Mouse (Mus musculus) midbrain, postnatal 0 days (tissue): Measurements from ENCODE around the gene G6pc2. TPM values are rescaled to one million over a fixed set of nuclear protein-coding genes. Genes with fewer than 3 reads are reported as not detected.
A peak's percentile ranks its signal among the peaks of the same experiment; 100 is the strongest.

Source experiments
- ATAC-seq: fragments of 200-750 bp; cut with Nextera tagmentation; 2 replicates; pipeline ENCODE4 v1.8.0; 2017; ENCODE audit warnings: moderate number of reproducible peaks, mild to moderate bottlenecking, moderate TSS enrichment, moderate library complexity; ENCODE audit not compliant: low FRiP score
- DNase-seq: peaks from one replicate; pipeline ENCODE4 v3.0.0-alpha.2; 2015; ENCODE audit warnings: low spot score
- H3K27ac ChIP-seq: fragments of 300-500 bp; sonication (generic); 2 replicates; pipeline ENCODE4 v1.5.1; 2014; ENCODE audit warnings: low read depth, mild to moderate bottlenecking, low read length, mixed read lengths
- H3K27me3 ChIP-seq: fragments of 300-500 bp; sonication (generic); 2 replicates; pipeline ENCODE4 v1.6.1; 2014; ENCODE audit warnings: low read length, control low read depth, mixed read lengths; ENCODE audit not compliant: insufficient read depth
- H3K36me3 ChIP-seq: fragments of 300-500 bp; sonication (generic); 2 replicates; pipeline ENCODE4 v1.6.1; 2014; ENCODE audit warnings: low read length, control low read depth, mixed read lengths; ENCODE audit not compliant: insufficient read depth
- H3K4me1 ChIP-seq: fragments of 300-500 bp; sonication (generic); 2 replicates; pipeline ENCODE4 v1.6.1; 2014; ENCODE audit warnings: mild to moderate bottlenecking, control low read depth, antibody characterized with exemption, low read length, mixed read lengths; ENCODE audit not compliant: insufficient read depth
- H3K4me2 ChIP-seq: fragments of 300-500 bp; sonication (generic); 2 replicates; pipeline ENCODE4 v1.6.1; 2014; ENCODE audit warnings: low read depth, mild to moderate bottlenecking, low read length, mixed read lengths; ENCODE audit not compliant: poor library complexity, severe bottlenecking
- H3K4me3 ChIP-seq: fragments of 300-500 bp; sonication (generic); 2 replicates; pipeline ENCODE4 v1.5.1; 2014; ENCODE audit warnings: low read depth, mild to moderate bottlenecking, low read length, moderate library complexity
- H3K9ac ChIP-seq: fragments of 300-500 bp; sonication (generic); replicated peaks from 2 replicates; pipeline ENCODE4 v1.6.1; 2014; ENCODE audit warnings: mild to moderate bottlenecking, low read length, moderate library complexity, mixed read lengths; ENCODE audit not compliant: poor library complexity, severe bottlenecking
- H3K9me3 ChIP-seq: fragments of 300-500 bp; sonication (generic); 2 replicates; pipeline ENCODE4 v1.6.1; 2016; ENCODE audit warnings: low read length, control low read depth
- CTCF ChIP-seq: IDR thresholded peaks from 2 replicates; pipeline ENCODE4 v1.5.1; 2016; ENCODE audit warnings: antibody characterized with exemption, mild to moderate bottlenecking
- WGBS: fragments of 180-500 bp; shearing (Covaris S2); extraction: QIAGEN DNeasy Blood & Tissue Kit; methylation state at CpG from one replicate; pipeline ENCODE4 v1.1.7; 2014; 5-methylcytosine and 5-hydroxymethylcytosine counted together
- polyA plus RNA-seq: library from polyadenylated mRNA; unstranded; fragments of >200 nt; fragmentation: Nextera tagmentation; extraction: Ambion mirVana; gene quantifications from 2 replicates; pipeline ENCODE4 v1.2.1, GENCODE M21; 2015
- total RNA-seq: library from RNA; depleted of rRNA; stranded (reverse); fragments of >200 nt; gene quantifications from 2 replicates; pipeline ENCODE4 v1.2.3, GENCODE M21; 2014

Gene G6pc2
- total and polyA plus RNA-seq, 2 experiments from 2014 or later, result 0.17 TPM; not detected in 1

GRCm38 (mm10) chr2:69189222-69189621 lies 21.7 kb upstream of the G6pc2 start:
- no peak for DNase-seq
- Histone ChIP-seq H3K4me2 (no peak overlapping the region), H3K36me3 (no peaks in the 10 kb centered on the region), H3K9ac (no peak overlapping the region), H3K9me3 (no peaks in the 10 kb centered on the region), H3K27me3 (no peaks in the 10 kb centered on the region), H3K27ac (no peak overlapping the region), H3K4me3 (no peak overlapping the region), H3K4me1 (no peaks in the 10 kb centered on the region)
- TF ChIP-seq CTCF, result no peak
- ATAC-seq, result no peak
- 62% methylated on average over 4 of the region's 4 CpGs for WGBS

- Histone ChIP-seq H3K9me3 (no peaks in the 10 kb centered on the region), H3K4me2 (no peak overlapping the region), H3K27me3 (no peaks in the 10 kb centered on the region), H3K27ac (no peak overlapping the region), H3K36me3 (no peaks in the 10 kb centered on the region), H3K9ac (no peak overlapping the region), H3K4me3 (no peak overlapping the region), H3K4me1 (no peaks in the 10 kb centered on the region)
- no peak for ATAC-seq
- no peak for TF ChIP-seq CTCF
- DNase-seq, result no peak
- 88% methylated on average over 5 of the region's 5 CpGs for WGBS
Measured at GRCm38 (mm10) chr2:69191059-69191458, 19.8 kb upstream of the G6pc2 start.

GRCm38 (mm10) chr2:69193555-69193954 lies 17.3 kb upstream of the G6pc2 start:
- WGBS, result 92% methylated on average over 5 of the region's 5 CpGs
- no peak overlapping the region for H3K4me3 ChIP-seq
- H3K9me3 ChIP-seq, result no peaks in the 10 kb centered on the region
- DNase-seq, result no peak
- H3K27ac ChIP-seq, result no peak overlapping the region
- H3K9ac ChIP-seq, result no peak overlapping the region
- no peak overlapping the region for H3K4me2 ChIP-seq
- H3K36me3 ChIP-seq, result no peaks in the 10 kb centered on the region
- ATAC-seq, result no peak
- H3K4me1 ChIP-seq, result no peaks in the 10 kb centered on the region
- TF ChIP-seq CTCF, result no peak
- H3K27me3 ChIP-seq, result no peaks in the 10 kb centered on the region

- Histone ChIP-seq H3K9me3 (no peaks in the 10 kb centered on the region), H3K27ac (no peak overlapping the region), H3K4me1 (no peaks in the 10 kb centered on the region), H3K4me3 (peak overlapping the region; percentile 75), H3K36me3 (no peaks in the 10 kb centered on the region), H3K4me2 (peak overlapping the region; percentile 99), H3K27me3 (no peaks in the 10 kb centered on the region), H3K9ac (0 out of 2 replicates have a peak overlapping the region, but pooled peaks have one; percentile 59)
- TF ChIP-seq CTCF, result no peak
- no peak for ATAC-seq
- 19% methylated on average over 6 of the region's 6 CpGs for WGBS
- DNase-seq, result no peak
Measured at GRCm38 (mm10) chr2:69205185-69205584, 5.7 kb upstream of the G6pc2 start.

- H3K36me3 ChIP-seq, result no peaks in the 10 kb centered on the region
- no peak within 1 kb of the TSS for H3K27ac ChIP-seq
- TF ChIP-seq CTCF, result peak; percentile 13; the same call in 1 of the 2 replicates
- no peaks in the 10 kb centered on the region for H3K27me3 ChIP-seq
- H3K9me3 ChIP-seq, result no peaks in the 10 kb centered on the region
- WGBS, result under 1% methylated on average over 46 of the region's 46 CpGs
- peak within 1 kb of the TSS; percentile 75 for H3K4me3 ChIP-seq
- no peaks in the 10 kb centered on the region for H3K4me1 ChIP-seq
- H3K9ac ChIP-seq, result peak within 1 kb of the TSS; percentile 59
- peak; percentile 95 for DNase-seq
- H3K4me2 ChIP-seq, result peak within 1 kb of the TSS; percentile 99
- ATAC-seq, result peak; percentile 99
Measured at GRCm38 (mm10) chr2:69205791-69206351, 5.0 kb upstream of the G6pc2 start, which contains the start of gene Spc25. TSS of gene Spc25 (minus strand) at chr2:69206194.

- 26% methylated on average over 7 of the region's 7 CpGs for WGBS
Measured at GRCm38 (mm10) chr2:69206523-69206922, 4.3 kb upstream of the G6pc2 start.

More at GRCm38 (mm10) chr2:69206523-69206922, 4.3 kb upstream of the G6pc2 start:
- Histone ChIP-seq H3K9me3 (no peaks in the 10 kb centered on the region), H3K27me3 (no peaks in the 10 kb centered on the region), H3K4me3 (peak overlapping the region; percentile 75), H3K4me2 (no peak overlapping the region; the same call in 1 of the 2 replicates), H3K27ac (no peak overlapping the region), H3K9ac (no peak overlapping the region), H3K36me3 (no peaks in the 10 kb centered on the region), H3K4me1 (no peaks in the 10 kb centered on the region)
- DNase-seq (no peak), ATAC-seq (no peak)
- TF ChIP-seq CTCF, result no peak
